Mouse (Mus musculus): ENCODE results near the gene Prkra. TPM values are rescaled to one million over a fixed set of nuclear protein-coding genes. Genes with fewer than 3 reads are reported as not detected.
"Not testable (repeated sequence)": the region's sequence is repeated elsewhere in the genome, so short reads cannot be mapped to it uniquely, and the experiment has no call there.

The Prkra gene
- polyA plus RNA-seq, 1 experiment from 2014 or later, result 86.2 TPM

- ATAC-seq (ENCODE audit: low FRiP score, low read depth), result no peak
- H3K4me2 ChIP-seq (replicated peaks), result no peak overlapping the region
Measured at GRCm38 (mm10) chr2:76653070-76653469, 5.3 kb upstream of the Prkra start.

GRCm38 (mm10) chr2:76648666-76649141 is 889 bp upstream of the Prkra start:
- 0 out of 2 replicates have a peak, but pooled peaks cover 2% of the 10 kb centered on the region for H3K9me3 ChIP-seq
- peak overlapping the region; percentile 51; the same call in 1 of the 2 replicates for H3K9ac ChIP-seq (replicated peaks)
- peak overlapping the region; percentile 69 for H3K4me2 ChIP-seq (replicated peaks)
- peak overlapping the region; percentile 92 for H3K27ac ChIP-seq (replicated peaks)
- H3K4me1 ChIP-seq, result peaks cover 15% of the 10 kb centered on the region
- peak; percentile 35 for ATAC-seq (ENCODE audit: low FRiP score, low read depth)
- H3K4me3 ChIP-seq, result peak overlapping the region; percentile 68
- H3K27me3 ChIP-seq, result no peaks in the 10 kb centered on the region
- 0 out of 2 replicates have a peak, but pooled peaks cover 6% of the 10 kb centered on the region for H3K36me3 ChIP-seq
- 28% methylated on average over 13 of the region's 13 CpGs for WGBS

More at GRCm38 (mm10) chr2:76653070-76653469, 5.3 kb upstream of the Prkra start:
- Histone ChIP-seq H3K4me3 (no peak overlapping the region), H3K27ac (replicated peaks) (no peak overlapping the region), H3K27me3 (no peaks in the 10 kb centered on the region), H3K9ac (replicated peaks) (no peak overlapping the region), H3K4me1 (peaks cover 5% of the 10 kb centered on the region; the same call in 1 of the 2 replicates), H3K36me3 (no peaks in the 10 kb centered on the region), H3K9me3 (0 out of 2 replicates have a peak, but pooled peaks cover 2% of the 10 kb centered on the region)
- WGBS, result 97% methylated on average over 4 of the region's 4 CpGs

- peak; percentile 69 for ATAC-seq (ENCODE audit: low FRiP score, low read depth)
- Histone ChIP-seq H3K9ac (replicated peaks) (peak overlapping the region; percentile 73), H3K4me1 (peaks cover 15% of the 10 kb centered on the region), H3K27ac (replicated peaks) (peak overlapping the region; percentile 92), H3K4me2 (replicated peaks) (peak overlapping the region; percentile 69), H3K36me3 (peaks cover 16% of the 10 kb centered on the region), H3K9me3 (no peaks in the 10 kb centered on the region), H3K27me3 (no peaks in the 10 kb centered on the region), H3K4me3 (peak overlapping the region; percentile 68)
- under 1% methylated on average over 31 of the region's 32 CpGs for WGBS
Measured at GRCm38 (mm10) chr2:76647441-76647869, 360 bp downstream of the Prkra start.

DNA sequence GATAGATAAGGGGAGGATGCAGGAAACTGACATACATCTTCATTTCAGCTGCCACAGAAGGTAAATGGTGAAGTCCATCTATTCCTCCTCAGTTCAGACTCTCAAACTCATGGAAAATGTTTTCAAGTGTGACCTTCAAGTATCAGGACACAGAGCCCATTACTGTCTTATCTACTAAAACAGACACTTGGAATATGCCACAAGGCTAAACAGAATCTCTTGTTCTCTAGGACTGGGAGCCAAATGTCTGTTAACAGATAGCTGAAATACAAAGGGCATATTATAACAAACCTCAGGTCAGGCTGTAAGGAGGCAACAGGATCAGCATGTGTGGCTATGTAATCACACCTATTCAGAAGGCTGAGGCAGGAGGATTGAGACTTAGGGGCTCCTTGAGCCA is 4.0 kb downstream of the Prkra start:
- Histone ChIP-seq H3K4me1 (peaks cover 13% of the 10 kb centered on the region), H3K36me3 (peaks cover 46% of the 10 kb centered on the region), H3K9me3 (no peaks in the 10 kb centered on the region), H3K9ac (replicated peaks) (no peak overlapping the region), H3K27ac (replicated peaks) (no peak overlapping the region), H3K4me3 (no peak overlapping the region), H3K4me2 (replicated peaks) (no peak overlapping the region), H3K27me3 (no peaks in the 10 kb centered on the region)
- ATAC-seq (ENCODE audit: low FRiP score, low read depth), result no peak

DNA sequence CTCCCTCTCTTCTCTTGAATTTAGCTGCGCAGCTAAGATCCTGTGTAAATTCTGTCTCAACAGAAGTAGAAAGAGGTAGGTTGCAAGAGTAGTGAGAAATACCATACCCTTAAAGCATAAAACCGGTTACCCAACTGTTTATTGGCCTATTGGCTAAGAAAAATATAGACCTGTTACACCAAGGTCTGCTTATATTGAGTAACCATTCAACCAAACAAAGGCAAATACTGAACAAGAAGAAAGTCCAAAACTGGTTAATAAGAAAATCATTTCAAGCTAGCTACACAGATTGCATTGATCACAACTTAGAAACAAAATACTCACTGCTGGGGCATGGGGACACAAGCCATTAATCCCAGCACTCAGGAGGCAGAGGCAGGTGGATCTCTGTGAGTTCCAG is 8.2 kb downstream of the Prkra start:
- Histone ChIP-seq H3K9ac (replicated peaks) (no peak overlapping the region), H3K27me3 (no peaks in the 10 kb centered on the region), H3K4me3 (no peak overlapping the region), H3K27ac (replicated peaks) (no peak overlapping the region), H3K4me2 (replicated peaks) (no peak overlapping the region), H3K9me3 (no peaks in the 10 kb centered on the region), H3K36me3 (peaks cover 81% of the 10 kb centered on the region), H3K4me1 (no peaks in the 10 kb centered on the region; the same call in 1 of the 2 replicates)
- 99% methylated on average over 2 of the region's 2 CpGs for WGBS
- ATAC-seq (ENCODE audit: low FRiP score, low read depth), result no peak

DNA sequence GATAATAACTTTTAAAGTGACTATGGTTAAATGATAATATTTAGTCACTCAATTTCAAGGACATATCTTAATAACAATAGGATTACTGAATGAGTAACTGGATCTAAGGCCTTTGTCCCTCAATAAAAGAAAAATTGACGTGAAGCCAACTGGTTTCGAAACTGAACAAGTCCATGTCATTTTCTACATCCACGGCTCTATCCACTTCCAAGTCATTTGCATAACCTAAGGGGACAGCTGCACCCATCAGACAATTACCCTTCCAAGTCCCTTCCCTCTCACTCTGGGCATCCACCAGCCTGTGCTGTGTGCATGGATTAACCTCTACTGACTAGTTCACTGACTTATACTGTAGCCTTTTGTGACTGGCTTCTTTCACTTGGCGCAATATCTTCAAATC is 16.2 kb downstream of the Prkra start:
- ATAC-seq (ENCODE audit: low FRiP score, low read depth), result no peak
- Histone ChIP-seq H3K27ac (replicated peaks) (no peak overlapping the region), H3K4me2 (replicated peaks) (no peak overlapping the region), H3K27me3 (no peaks in the 10 kb centered on the region), H3K36me3 (peaks cover 90% of the 10 kb centered on the region), H3K4me3 (no peak overlapping the region), H3K4me1 (no peaks in the 10 kb centered on the region), H3K9me3 (no peaks in the 10 kb centered on the region), H3K9ac (replicated peaks) (no peak overlapping the region)
- 85% methylated on average over 4 of the region's 4 CpGs for WGBS

GRCm38 (mm10) chr2:76630293-76630692 is 17.5 kb downstream of the Prkra start:
- no peak overlapping the region for H3K9ac ChIP-seq (replicated peaks)
- H3K4me1 ChIP-seq, result no peaks in the 10 kb centered on the region
- H3K9me3 ChIP-seq, result 0 out of 2 replicates have a peak, but pooled peaks cover 3% of the 10 kb centered on the region
- no peak overlapping the region for H3K27ac ChIP-seq (replicated peaks)
- ATAC-seq (ENCODE audit: low FRiP score, low read depth), result no peak
- H3K36me3 ChIP-seq, result peaks cover 90% of the 10 kb centered on the region
- no peak overlapping the region for H3K4me3 ChIP-seq
- WGBS, result 96% methylated on average over 12 of the region's 12 CpGs
- H3K4me2 ChIP-seq (replicated peaks), result no peak overlapping the region
- no peaks in the 10 kb centered on the region for H3K27me3 ChIP-seq

- not testable (repeated sequence) for ATAC-seq (ENCODE audit: low FRiP score, low read depth)
- H3K36me3 ChIP-seq, result peaks cover 41% of the 10 kb centered on the region
Measured at GRCm38 (mm10) chr2:76622316-76622715, 25.5 kb downstream of the Prkra start.

GRCm38 (mm10) chr2:76621724-76622123 is 26.1 kb downstream of the Prkra start:
- ATAC-seq (ENCODE audit: low FRiP score, low read depth), result no peak
- Histone ChIP-seq H3K4me2 (replicated peaks) (no peak overlapping the region), H3K4me3 (no peak overlapping the region), H3K27me3 (no peaks in the 10 kb centered on the region), H3K4me1 (no peaks in the 10 kb centered on the region), H3K9me3 (0 out of 2 replicates have a peak, but pooled peaks cover 3% of the 10 kb centered on the region), H3K27ac (replicated peaks) (no peak overlapping the region), H3K9ac (replicated peaks) (no peak overlapping the region), H3K36me3 (peaks cover 35% of the 10 kb centered on the region)
- WGBS, result 72% methylated on average over 1 of the region's 1 CpGs

More at GRCm38 (mm10) chr2:76622316-76622715, 25.5 kb downstream of the Prkra start:
- H3K9me3 ChIP-seq; H3K9ac ChIP-seq (replicated peaks); H3K27me3 ChIP-seq; H3K4me3 ChIP-seq; H3K4me1 ChIP-seq; H3K4me2 ChIP-seq (replicated peaks); H3K27ac ChIP-seq (replicated peaks): not testable (repeated sequence)
- WGBS, result 93% methylated on average over 2 of the region's 2 CpGs

DNA sequence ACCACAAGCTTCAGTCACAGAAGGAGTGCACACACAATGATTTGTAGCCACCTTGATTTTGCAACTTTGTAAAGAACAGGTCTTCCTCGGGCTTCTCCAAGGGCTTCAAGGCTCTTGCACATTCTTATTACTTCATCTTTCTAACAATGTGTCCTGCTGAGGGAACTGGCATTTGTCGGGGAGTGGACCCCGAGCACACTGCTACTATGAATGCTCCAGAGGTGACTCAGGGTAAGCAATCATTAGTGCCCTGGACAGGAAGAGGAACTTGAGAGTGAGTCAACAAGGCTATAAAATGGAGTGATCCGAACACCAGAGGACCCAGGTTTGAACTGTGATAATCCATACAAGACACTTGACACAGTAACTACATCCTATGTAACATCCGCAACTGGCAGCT is 27.6 kb downstream of the Prkra start:
- no peak for ATAC-seq (ENCODE audit: low FRiP score, low read depth)
- Histone ChIP-seq H3K9me3 (no peaks in the 10 kb centered on the region), H3K4me2 (replicated peaks) (no peak overlapping the region), H3K4me3 (no peak overlapping the region), H3K27me3 (no peaks in the 10 kb centered on the region), H3K9ac (replicated peaks) (no peak overlapping the region), H3K27ac (replicated peaks) (no peak overlapping the region), H3K4me1 (no peaks in the 10 kb centered on the region), H3K36me3 (peaks cover 20% of the 10 kb centered on the region)
- 93% methylated on average over 5 of the region's 5 CpGs for WGBS

- Histone ChIP-seq H3K27ac (replicated peaks) (no peak overlapping the region), H3K4me3 (no peak overlapping the region), H3K36me3 (peaks cover 5% of the 10 kb centered on the region), H3K4me2 (replicated peaks) (no peak overlapping the region), H3K9me3 (no peaks in the 10 kb centered on the region), H3K4me1 (no peaks in the 10 kb centered on the region), H3K27me3 (no peaks in the 10 kb centered on the region), H3K9ac (replicated peaks) (no peak overlapping the region)
- no peak for ATAC-seq (ENCODE audit: low FRiP score, low read depth)
- WGBS, result 43% methylated on average over 1 of the region's 1 CpGs
Measured at GRCm38 (mm10) chr2:76618078-76618477, 29.7 kb downstream of the Prkra start.

- Histone ChIP-seq H3K27me3 (no peaks in the 10 kb centered on the region), H3K9me3 (no peaks in the 10 kb centered on the region), H3K27ac (replicated peaks) (no peak overlapping the region), H3K4me2 (replicated peaks) (no peak overlapping the region), H3K9ac (replicated peaks) (no peak overlapping the region), H3K36me3 (no peaks in the 10 kb centered on the region), H3K4me3 (no peak overlapping the region), H3K4me1 (no peaks in the 10 kb centered on the region)
- no peak for ATAC-seq (ENCODE audit: low FRiP score, low read depth)
- WGBS, result 90% methylated on average over 3 of the region's 3 CpGs
Measured at GRCm38 (mm10) chr2:76611996-76612395, 35.8 kb downstream of the Prkra start.

All from midbrain, embryonic 12.5 days (tissue).